Mouse (Mus musculus): ENCODE data around the gene Prkd2.

DNA sequence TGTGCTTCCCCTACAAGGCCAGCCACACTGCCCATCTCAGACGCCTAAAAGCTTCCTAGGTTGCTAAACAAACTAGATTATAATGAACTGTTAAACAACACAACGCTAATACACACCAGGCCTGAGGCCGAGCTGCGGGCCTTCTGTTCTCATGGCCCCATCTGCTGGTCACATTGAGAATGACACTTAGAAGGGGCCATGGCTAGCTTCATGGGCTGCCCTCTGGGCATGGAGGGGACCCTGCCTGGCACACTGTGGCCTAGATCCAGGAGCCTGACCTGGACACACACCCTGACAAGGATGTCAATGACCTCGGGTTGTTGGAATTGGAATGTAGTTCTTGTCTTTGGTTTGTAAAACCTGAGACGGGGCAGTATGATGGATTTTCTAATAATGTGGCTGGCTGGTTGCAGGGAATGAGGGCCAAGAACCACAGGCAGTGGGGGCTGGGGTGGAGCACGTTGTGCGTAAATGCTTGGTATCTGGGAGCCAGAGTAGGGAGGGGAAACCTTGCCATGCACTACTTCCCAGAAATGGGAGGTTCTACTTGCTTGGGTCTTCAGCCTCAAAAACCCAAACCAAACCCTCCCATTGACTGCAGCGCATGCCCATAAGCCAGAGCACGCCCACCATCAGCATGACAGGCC lies 71.2 kb downstream of the Prkd2 start:
- TF ChIP-seq CTCF (IDR thresholded peaks at IDR 0.05; ENCODE audit: borderline replicate concordance, control insufficient read depth, extremely low read depth, insufficient read depth, low read length, poor library complexity) (peak; percentile 89), POLR2A (IDR thresholded peaks at IDR 0.05; ENCODE audit: control insufficient read depth, extremely low read depth, insufficient read depth, low read length, poor library complexity) (no peak)
